Mouse (Mus musculus): ENCODE results near the gene Dnm3. TPM values are rescaled to one million over a fixed set of nuclear protein-coding genes. Genes with fewer than 3 reads are reported as not detected.

The Dnm3 gene
- total RNA-seq, 1 experiment from 2014 or later: not detected

DNA sequence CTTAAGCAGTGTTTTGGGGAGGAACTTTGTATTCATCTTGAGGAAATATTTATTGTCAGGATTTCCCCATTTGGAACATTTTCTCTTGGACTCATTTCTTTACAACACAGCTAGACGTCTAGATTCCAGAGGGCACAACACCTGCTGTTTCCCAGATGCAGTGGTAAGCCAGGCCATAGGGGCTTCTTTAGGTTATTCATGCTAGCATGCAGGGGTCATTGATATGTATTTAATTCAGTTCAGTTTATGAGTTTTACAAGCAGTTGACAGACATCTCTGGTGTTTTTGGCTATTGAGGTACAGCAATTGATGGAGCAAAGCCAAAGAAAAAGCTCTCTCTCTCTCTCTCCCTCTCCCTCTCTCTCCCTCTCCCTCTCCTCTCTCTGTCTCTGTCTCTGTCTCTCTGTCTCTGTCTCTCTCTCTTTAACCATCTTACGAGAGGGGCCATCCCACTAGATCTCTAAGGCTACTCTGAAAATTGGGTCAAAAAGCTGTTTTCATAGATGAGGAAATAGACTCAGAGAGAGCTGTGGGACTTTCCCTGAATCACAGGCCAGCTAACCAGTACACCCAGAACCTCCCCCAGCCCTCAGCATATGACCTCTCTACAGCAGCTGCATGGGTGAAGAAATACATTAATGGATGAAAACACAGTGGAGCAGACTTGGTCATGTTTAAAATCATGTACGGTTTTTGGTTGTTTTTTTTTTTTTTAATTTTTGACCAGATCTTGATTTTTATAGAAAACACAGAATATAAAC lies 384.8 kb downstream of the Dnm3 start:
- no peak for ATAC-seq (replicated peaks in 1 of 2; ENCODE audit: insufficient read depth in 1 of 2, low FRiP score in 2 of 2, low TSS enrichment in 1 of 2, low read depth in 1 of 2, poor library complexity in 2 of 2, severe bottlenecking in 2 of 2)

DNA sequence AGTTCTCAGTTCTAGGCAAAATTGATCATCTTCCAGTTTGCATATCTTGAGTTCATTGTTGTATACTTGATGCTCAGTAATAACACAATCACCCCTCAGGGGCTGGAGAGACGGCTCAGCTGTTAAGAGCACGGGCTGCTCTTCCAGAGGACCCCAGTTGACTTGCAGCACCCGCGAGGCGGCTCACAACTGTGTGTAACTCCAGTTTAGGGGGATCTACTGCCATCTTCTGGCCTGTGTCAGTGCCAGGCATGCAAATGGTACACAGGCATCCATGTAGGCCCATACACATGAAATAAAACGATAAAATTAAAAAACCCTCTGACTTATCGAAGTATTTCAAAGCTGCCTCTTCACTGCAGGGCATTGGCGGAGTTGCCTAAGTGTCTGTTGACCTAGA lies 385.4 kb downstream of the Dnm3 start:
- no peak for ATAC-seq (replicated peaks in 1 of 2; ENCODE audit: insufficient read depth in 1 of 2, low FRiP score in 2 of 2, low TSS enrichment in 1 of 2, low read depth in 1 of 2, poor library complexity in 2 of 2, severe bottlenecking in 2 of 2)

DNA sequence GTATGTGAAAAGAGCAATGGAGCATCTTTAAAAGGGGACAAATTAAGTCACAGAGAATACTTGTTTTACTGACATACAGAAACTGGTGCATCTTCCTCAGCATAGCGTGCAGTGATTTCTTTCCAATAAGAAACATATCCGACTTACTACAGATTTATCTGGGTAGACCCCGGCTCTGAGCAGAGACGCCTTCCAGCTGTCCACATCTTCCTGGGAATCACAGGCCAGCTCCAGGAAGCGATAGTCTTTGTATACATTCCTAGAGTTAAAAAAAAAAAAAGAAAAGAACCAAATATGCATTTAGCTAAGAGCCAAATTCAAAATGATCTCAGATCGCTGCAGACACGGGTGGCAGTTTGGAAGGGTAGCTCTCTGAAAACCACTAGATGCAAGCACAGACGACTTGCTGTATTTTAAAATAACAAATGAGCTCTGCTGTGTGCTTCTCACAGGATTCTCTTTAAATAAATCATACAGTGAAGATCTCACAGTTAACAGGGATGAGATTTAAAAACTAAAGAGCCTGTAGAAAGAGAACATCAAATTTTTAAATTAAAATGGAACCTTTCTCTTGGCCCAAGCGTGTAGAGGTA lies 393.9 kb downstream of the Dnm3 start:
- no peak for ATAC-seq (replicated peaks in 1 of 2; ENCODE audit: insufficient read depth in 1 of 2, low FRiP score in 2 of 2, low TSS enrichment in 1 of 2, low read depth in 1 of 2, poor library complexity in 2 of 2, severe bottlenecking in 2 of 2)

DNA sequence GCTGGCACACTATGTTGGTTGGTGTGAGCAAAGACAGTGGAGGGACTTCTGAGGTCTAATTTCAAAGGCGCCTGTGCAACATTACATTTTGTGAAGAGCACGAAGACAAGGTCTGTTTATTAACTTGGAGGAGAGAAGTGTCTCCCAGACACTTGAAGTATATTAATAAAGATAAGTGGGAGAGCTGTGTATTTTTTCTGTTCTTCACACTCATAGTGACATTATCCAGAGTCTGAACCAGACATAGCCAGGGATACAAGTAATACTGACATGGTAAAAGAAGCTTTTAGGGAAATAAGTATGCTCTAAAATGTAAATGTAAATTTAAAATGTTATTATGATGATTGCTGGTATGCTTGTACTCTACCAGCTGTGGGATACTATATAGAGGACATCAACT lies 394.5 kb downstream of the Dnm3 start:
- ATAC-seq (replicated peaks in 1 of 2; ENCODE audit: insufficient read depth in 1 of 2, low FRiP score in 2 of 2, low TSS enrichment in 1 of 2, low read depth in 1 of 2, poor library complexity in 2 of 2, severe bottlenecking in 2 of 2): no peak

DNA sequence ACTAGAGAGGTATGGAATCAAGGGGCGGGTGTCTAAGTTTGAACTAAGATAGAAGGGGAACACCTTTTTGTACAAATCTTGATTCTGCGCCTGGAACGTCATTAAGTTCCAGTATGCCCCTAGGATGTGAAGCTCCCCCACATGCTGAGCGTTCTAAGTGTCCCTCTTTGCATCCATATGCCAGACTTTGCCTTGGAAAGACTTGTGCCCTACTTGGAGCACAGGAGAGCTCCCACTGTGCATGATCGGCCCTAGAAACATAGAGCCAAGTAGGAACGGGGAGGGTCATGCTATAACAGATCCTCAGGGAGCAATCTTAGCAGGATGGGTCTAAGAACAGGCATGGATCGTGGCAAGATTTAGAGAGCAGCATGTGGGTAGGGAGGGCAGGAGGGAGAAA lies 395.1 kb downstream of the Dnm3 start:
- ATAC-seq (replicated peaks in 1 of 2; ENCODE audit: insufficient read depth in 1 of 2, low FRiP score in 2 of 2, low TSS enrichment in 1 of 2, low read depth in 1 of 2, poor library complexity in 2 of 2, severe bottlenecking in 2 of 2): no peak

DNA sequence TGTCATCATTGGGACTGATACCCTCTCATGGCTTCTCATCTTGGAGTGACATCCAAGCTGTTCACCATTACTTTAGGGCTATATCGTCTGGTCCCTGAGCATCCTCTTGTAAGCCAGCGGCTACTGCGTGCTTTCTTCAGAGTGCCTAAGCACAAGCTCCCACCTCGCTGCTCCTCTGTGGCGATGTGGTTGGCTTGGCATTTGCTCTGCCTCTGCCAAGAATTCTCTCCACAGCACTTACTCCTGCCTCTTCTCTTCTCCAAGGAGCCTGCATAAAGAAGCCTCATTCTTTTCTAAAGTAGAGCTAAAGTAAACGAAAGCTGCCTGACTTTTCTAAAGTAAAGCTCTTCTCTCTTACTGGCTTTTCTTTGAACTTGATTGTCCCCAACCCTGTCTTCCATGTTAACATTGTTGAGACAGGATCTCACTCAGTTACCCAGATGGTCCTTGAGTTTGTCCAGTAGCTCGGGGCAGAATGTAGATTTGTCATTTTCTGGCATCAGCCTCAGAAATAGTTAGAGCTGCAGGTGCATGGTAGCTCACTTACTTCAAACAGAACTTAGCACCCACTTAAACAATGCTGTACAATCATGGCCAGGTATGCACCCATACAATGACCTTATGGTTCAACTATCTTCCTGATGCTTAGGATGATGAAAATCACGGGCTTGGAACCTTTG lies 396.0 kb downstream of the Dnm3 start:
- ATAC-seq (replicated peaks in 1 of 2; ENCODE audit: insufficient read depth in 1 of 2, low FRiP score in 2 of 2, low TSS enrichment in 1 of 2, low read depth in 1 of 2, poor library complexity in 2 of 2, severe bottlenecking in 2 of 2): no peak

DNA sequence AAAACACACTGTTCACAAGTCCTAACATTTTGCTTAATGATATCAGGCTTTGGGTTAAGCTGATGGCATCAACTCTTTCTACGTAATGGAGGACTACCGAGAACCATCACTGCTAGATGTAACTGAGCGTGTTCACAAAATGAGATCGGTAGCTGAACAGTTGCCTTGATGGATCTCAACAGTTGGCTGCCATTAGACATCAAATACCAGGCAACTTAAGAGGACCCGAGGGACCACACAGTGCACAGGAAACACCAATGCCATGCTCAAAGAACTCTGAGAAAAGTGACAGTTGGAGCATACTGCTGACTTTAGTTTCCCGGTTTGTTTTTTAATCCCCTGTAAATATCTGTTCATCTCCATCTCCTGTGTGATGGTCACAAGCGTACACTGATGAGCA lies 397.8 kb downstream of the Dnm3 start:
- no peak for ATAC-seq (replicated peaks in 1 of 2; ENCODE audit: insufficient read depth in 1 of 2, low FRiP score in 2 of 2, low TSS enrichment in 1 of 2, low read depth in 1 of 2, poor library complexity in 2 of 2, severe bottlenecking in 2 of 2)

DNA sequence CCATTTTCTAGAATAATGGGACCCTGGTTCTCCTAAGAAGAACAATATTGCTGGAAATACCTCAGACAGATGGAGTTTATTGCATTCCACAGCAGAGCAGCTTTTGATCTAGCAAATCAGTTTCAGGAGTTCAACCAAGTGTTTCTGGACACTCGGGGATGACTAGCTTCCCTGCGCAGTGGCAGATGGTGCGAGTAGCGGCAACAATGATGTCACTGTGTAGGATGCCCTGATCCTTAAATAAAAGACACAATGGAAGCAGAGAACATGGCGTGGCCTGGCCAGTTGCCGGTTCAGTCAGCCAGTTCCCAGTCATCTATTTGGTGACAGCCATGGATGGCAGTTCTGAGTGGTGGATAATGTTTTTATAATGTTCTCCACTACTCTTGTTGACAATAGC lies 400.4 kb downstream of the Dnm3 start:
- ATAC-seq (replicated peaks in 1 of 2; ENCODE audit: insufficient read depth in 1 of 2, low FRiP score in 2 of 2, low TSS enrichment in 1 of 2, low read depth in 1 of 2, poor library complexity in 2 of 2, severe bottlenecking in 2 of 2): no peak

DNA sequence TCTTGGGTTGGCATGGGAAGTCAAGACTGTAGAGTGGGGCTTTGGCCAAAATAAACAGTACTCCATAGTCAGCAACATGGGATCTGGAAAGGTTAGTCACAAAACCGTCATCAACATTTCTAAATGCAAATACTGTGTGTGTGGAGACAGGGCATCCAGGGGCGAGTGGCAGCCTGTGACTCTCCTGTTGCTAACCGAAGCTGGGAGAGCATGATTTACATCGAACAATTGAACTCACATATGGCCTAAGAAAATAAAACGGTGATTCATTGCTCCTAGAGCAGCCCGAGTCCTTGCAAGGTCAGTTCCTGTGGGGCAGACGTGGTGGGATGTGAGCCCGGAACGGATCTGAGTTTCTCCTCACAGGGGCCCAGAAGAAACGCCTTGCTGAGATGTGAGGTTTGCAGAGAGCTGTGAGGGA lies 401.2 kb downstream of the Dnm3 start:
- ATAC-seq (replicated peaks in 1 of 2; ENCODE audit: insufficient read depth in 1 of 2, low FRiP score in 2 of 2, low TSS enrichment in 1 of 2, low read depth in 1 of 2, poor library complexity in 2 of 2, severe bottlenecking in 2 of 2): no peak

DNA sequence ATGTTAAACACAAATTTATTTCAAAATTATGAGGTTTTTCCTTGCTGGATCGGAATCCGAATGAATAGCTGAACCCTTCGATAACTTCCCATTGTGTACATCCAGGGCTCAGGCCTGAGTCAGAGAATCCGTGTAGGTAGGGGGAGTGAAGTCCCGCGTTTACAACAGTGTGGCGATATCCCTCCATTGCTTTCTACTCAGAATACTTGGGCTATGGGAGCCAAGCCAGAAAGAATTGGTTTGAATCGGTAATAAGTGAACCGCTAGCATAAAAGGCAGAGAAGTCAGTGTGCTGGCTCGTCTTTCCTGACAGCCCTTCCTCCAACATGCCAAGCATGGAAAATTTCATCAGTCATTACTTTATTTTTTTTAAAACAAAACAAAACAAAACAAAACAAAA lies 402.0 kb downstream of the Dnm3 start:
- ATAC-seq (replicated peaks in 1 of 2; ENCODE audit: insufficient read depth in 1 of 2, low FRiP score in 2 of 2, low TSS enrichment in 1 of 2, low read depth in 1 of 2, poor library complexity in 2 of 2, severe bottlenecking in 2 of 2): no peak

DNA sequence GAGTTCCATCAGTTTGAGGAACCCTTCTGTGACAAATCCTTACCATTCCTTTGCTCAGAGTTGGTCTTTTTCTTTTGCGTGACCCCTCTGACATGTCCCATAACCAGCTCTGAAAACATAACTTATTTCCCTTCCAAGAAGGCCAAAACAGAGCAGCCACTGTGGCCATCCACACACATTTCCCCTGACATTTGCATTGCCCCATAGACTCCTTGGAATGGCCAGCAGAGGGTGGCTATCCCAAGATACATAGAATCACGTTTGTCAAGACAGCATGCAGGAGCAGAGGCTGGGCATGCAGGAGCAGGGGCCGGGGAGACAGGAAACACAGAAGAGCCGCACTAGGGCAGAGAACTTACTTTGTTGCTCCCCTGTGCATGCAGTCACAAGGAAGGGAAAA lies 402.4 kb downstream of the Dnm3 start:
- ATAC-seq (replicated peaks in 1 of 2; ENCODE audit: insufficient read depth in 1 of 2, low FRiP score in 2 of 2, low TSS enrichment in 1 of 2, low read depth in 1 of 2, poor library complexity in 2 of 2, severe bottlenecking in 2 of 2): no peak

DNA sequence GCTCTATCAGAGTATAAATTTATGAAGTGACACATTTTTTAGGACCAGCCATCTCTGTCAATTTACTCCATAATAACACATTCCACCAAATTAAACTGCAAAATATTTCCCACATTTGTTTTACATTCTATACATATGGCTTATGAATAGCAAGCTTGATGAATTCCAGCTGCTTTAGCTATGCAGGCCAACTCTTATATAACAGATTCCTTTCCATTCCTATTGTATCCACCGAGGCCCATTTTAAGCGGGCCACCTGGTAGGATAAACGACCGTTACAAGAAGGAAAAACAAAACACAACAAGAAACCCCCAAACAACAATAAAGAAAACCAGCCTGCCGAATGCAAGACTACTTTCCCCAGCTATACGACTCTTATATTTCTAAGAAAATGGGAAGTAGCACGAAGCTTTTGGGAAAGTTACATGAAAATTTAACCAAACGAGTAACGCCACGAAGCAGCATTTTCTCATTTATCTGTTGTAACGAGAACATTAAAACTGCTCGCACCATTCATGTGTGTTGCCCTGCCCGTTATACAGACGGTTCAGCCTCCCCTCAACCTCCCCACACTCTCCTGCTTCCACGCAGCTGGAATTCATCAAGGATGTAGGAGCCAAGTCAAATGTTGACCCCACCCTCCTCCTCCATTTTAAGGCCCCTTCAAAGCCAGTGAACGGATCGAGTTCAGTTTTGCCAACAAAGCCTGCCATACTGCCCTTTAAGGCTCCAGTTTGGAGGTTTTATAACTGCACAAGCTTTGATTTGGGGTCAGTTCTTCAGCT lies 403.0 kb downstream of the Dnm3 start:
- ATAC-seq (replicated peaks in 1 of 2; ENCODE audit: insufficient read depth in 1 of 2, low FRiP score in 2 of 2, low TSS enrichment in 1 of 2, low read depth in 1 of 2, poor library complexity in 2 of 2, severe bottlenecking in 2 of 2): no peak

DNA sequence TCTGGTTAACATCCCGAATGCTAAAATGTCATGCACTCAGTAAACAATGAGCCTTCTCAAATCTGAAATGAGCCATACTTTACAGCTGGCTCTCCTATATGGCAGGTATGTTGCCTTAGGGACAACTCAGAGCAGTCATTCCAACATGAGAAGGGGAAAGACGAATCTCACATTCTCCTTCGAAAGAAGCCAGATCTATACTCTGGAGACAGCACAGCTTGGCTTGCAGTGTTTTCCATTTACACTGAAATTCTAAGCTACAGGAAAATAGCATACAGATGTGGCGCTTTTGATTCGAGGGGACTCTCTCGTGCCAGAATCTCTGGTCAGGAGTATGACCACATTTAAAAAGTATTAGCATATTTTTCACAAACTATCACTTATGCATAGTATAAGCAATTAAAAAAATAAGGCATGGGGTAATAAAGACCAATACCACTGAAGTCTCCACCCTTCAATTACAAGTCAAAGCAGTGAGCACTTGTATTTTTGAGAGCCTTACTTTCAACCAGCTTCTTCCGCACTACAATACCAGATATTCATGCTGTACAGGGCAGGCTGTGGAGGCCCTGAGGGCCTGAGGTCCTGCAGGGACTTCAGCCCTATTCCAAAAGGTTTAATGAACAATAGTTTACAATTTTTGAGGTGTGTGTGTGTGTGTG lies 404.8 kb downstream of the Dnm3 start:
- no peak for ATAC-seq (replicated peaks in 1 of 2; ENCODE audit: insufficient read depth in 1 of 2, low FRiP score in 2 of 2, low TSS enrichment in 1 of 2, low read depth in 1 of 2, poor library complexity in 2 of 2, severe bottlenecking in 2 of 2)

DNA sequence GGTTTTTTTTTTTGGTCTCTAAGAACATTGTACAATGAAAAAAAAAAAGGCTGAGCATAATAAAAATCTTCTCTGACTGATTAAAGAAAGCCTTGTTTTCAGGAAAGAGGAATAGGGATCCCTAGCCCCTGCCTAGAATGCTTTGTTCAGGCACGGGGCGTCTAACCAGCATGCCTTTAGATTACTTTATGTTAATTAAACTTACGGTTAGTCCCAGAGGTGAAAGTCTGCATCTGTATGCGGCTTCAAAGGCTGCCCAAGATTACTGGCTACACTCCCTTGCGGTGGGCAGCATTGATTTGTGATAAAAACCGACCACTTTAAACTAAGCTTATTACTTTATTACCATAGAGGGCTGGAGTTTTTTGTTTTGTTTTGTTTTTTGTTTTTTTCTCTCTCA lies 424.2 kb downstream of the Dnm3 start:
- no peak for ATAC-seq (replicated peaks in 1 of 2; ENCODE audit: insufficient read depth in 1 of 2, low FRiP score in 2 of 2, low TSS enrichment in 1 of 2, low read depth in 1 of 2, poor library complexity in 2 of 2, severe bottlenecking in 2 of 2)

DNA sequence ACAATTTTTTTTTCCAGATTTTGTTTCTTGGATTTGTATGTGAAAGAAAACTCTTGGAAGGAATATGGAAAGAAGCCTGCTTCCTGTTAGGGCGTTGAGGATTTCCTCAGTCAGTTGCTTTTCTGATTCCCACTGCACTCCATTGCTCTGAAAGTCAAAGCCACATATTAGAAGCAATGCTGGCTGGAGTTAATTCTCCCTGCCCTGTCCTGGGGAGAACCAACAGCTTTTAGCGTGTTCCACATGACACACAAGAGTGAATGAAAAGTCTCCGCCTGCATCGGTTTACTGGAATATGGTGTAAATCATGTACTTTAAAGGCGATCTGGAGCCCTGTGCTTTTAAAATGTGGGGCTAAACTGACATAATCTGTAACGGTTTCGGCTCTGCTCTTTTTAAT lies 424.6 kb downstream of the Dnm3 start:
- ATAC-seq (replicated peaks in 1 of 2; ENCODE audit: insufficient read depth in 1 of 2, low FRiP score in 2 of 2, low TSS enrichment in 1 of 2, low read depth in 1 of 2, poor library complexity in 2 of 2, severe bottlenecking in 2 of 2): no peak

DNA sequence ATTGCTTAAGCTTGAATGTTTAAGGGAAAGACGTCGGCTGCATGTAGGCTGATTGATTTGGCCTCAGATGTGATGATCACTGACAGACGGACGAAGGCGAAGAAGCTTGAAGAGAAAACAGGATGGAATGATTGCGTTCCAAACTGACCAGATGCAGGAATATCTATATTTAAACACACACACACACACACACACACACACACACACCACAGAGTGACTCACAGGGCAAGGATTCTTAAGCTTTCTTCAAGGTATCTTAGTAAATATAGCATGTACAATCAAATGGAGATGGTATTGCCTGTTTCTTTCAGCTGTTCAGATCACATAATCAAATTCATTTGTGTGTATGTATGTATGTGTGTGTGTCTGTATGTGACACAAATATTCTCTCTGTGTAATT lies 425.1 kb downstream of the Dnm3 start:
- no peak for ATAC-seq (replicated peaks in 1 of 2; ENCODE audit: insufficient read depth in 1 of 2, low FRiP score in 2 of 2, low TSS enrichment in 1 of 2, low read depth in 1 of 2, poor library complexity in 2 of 2, severe bottlenecking in 2 of 2)

DNA sequence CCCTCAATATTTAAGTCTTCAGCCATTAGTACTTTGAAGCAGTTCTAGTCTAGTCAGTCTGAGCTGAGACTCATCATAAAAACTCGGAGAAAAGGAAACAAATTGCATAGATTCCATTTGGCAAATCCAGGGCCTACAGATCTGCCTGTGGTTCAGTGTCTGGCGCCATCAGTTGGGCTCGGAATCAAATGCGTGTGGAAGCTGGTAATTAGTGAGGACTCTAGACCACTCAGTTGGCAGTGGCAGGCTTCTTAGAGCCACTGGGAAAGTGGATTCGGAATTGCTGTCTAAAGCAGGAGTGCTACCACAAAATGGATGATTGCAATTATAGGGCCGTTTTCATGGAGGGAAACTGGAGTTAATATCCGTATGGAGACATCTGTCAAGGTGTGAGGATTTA lies 425.7 kb downstream of the Dnm3 start:
- no peak for ATAC-seq (replicated peaks in 1 of 2; ENCODE audit: insufficient read depth in 1 of 2, low FRiP score in 2 of 2, low TSS enrichment in 1 of 2, low read depth in 1 of 2, poor library complexity in 2 of 2, severe bottlenecking in 2 of 2)

DNA sequence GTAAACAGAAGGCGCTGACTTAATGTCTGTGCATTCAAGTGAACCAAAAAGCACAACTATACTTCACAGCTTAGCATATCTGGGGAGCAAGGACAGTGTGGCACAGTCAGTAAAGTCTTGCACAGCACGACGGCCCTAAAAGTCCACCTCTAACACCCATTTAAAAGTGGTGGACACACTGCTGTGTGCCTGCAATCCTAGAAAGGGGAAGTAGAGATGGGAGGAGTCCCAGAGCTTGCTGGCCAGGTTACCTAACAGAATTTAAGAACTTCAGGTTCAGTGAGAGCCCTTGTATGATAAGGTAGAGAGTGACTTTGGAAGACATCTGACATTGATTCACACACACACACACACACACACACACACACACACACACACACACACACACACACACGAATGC lies 426.1 kb downstream of the Dnm3 start:
- peak; percentile 74 to 87 for ATAC-seq (replicated peaks in 1 of 2; ENCODE audit: insufficient read depth in 1 of 2, low FRiP score in 2 of 2, low TSS enrichment in 1 of 2, low read depth in 1 of 2, poor library complexity in 2 of 2, severe bottlenecking in 2 of 2)

Measured in hematopoietic stem cell, adult 5-6 weeks (primary cell).